Mouse (Mus musculus) neural tube, embryonic 15.5 days (tissue): Measurements from ENCODE around the gene Tubb2b. TPM values are rescaled to one million over a fixed set of nuclear protein-coding genes. Genes with fewer than 3 reads are reported as not detected.

Experiments used
- ATAC-seq: fragments of 200-750 bp; cut with Nextera tagmentation; 2 replicates; pipeline ENCODE4 v1.8.0; 2017; ENCODE audit warnings: mild to moderate bottlenecking, moderate TSS enrichment, moderate library complexity; ENCODE audit not compliant: low FRiP score
- H3K27ac ChIP-seq: fragments of 300-500 bp; sonication (generic); replicated peaks from 2 replicates; pipeline ENCODE4 v1.5.1; 2015; ENCODE audit warnings: mild to moderate bottlenecking, inconsistent platforms
- H3K27me3 ChIP-seq: fragments of 300-500 bp; sonication (generic); replicated peaks from 2 replicates; pipeline ENCODE4 v1.6.1; 2015; ENCODE audit warnings: inconsistent platforms
- H3K36me3 ChIP-seq: fragments of 300-500 bp; sonication (generic); 2 replicates; pipeline ENCODE4 v1.6.1; 2015; ENCODE audit warnings: inconsistent platforms
- H3K4me1 ChIP-seq: fragments of 300-500 bp; sonication (generic); 2 replicates; pipeline ENCODE4 v1.6.1; 2015; ENCODE audit warnings: inconsistent platforms
- H3K4me2 ChIP-seq: fragments of 300-500 bp; sonication (generic); 2 replicates; pipeline ENCODE4 v1.6.1; 2015; ENCODE audit warnings: inconsistent platforms, mild to moderate bottlenecking, moderate library complexity
- H3K4me3 ChIP-seq: fragments of 300-500 bp; sonication (generic); replicated peaks from 2 replicates; pipeline ENCODE4 v1.5.1; 2015; ENCODE audit warnings: mild to moderate bottlenecking, inconsistent platforms
- H3K9ac ChIP-seq: fragments of 300-500 bp; sonication (generic); replicated peaks from 2 replicates; pipeline ENCODE4 v1.6.1; 2015; ENCODE audit warnings: mild to moderate bottlenecking, inconsistent platforms
- H3K9me3 ChIP-seq: fragments of 300-500 bp; sonication (generic); replicated peaks from 2 replicates; pipeline ENCODE4 v1.6.1; 2016; ENCODE audit warnings: inconsistent platforms
- WGBS: fragments of 180-500 bp; shearing (Covaris S2); methylation state at CpG from one replicate; pipeline ENCODE4 v1.1.7; 2015; ENCODE audit warnings: mixed read lengths; 5-methylcytosine and 5-hydroxymethylcytosine counted together
- polyA plus RNA-seq: library from polyadenylated mRNA; unstranded; fragments of >200 nt; fragmentation: Nextera tagmentation; extraction: Ambion mirVana; gene quantifications from 2 replicates; pipeline ENCODE4 v1.2.1, GENCODE M21; 2015

Tubb2b gene
- polyA plus RNA-seq, 1 experiment from 2014 or later = 1,015 TPM

GRCm38 (mm10) chr13:34153254-34154011 is 23.2 kb upstream of the Tubb2b start:
- no peaks in the 10 kb centered on the region for H3K36me3 ChIP-seq
- H3K9me3 ChIP-seq = no peaks in the 10 kb centered on the region
- no peak overlapping the region for H3K9ac ChIP-seq
- 0 out of 2 replicates have a peak overlapping the region, but pooled peaks have one; percentile 47 for H3K4me2 ChIP-seq
- 67% methylated on average over 4 of the region's 5 CpGs for WGBS
- H3K27ac ChIP-seq = peak overlapping the region; percentile 78
- no peaks in the 10 kb centered on the region for H3K27me3 ChIP-seq
- no peak overlapping the region for H3K4me3 ChIP-seq
- ATAC-seq = no peak
- peaks cover 35% of the 10 kb centered on the region for H3K4me1 ChIP-seq

GRCm38 (mm10) chr13:34152695-34153094 is 22.4 kb upstream of the Tubb2b start:
- ATAC-seq = no peak
- Histone ChIP-seq H3K36me3 (no peaks in the 10 kb centered on the region), H3K27ac (no peak overlapping the region), H3K9ac (no peak overlapping the region), H3K4me2 (no peak overlapping the region), H3K4me3 (no peak overlapping the region), H3K4me1 (peaks cover 43% of the 10 kb centered on the region), H3K9me3 (no peaks in the 10 kb centered on the region), H3K27me3 (no peaks in the 10 kb centered on the region)
- WGBS = 67% methylated on average over 7 of the region's 7 CpGs

- ATAC-seq = no peak
Measured at GRCm38 (mm10) chr13:34151425-34151824, 21.2 kb upstream of the Tubb2b start.

GRCm38 (mm10) chr13:34150271-34151027 is 20.2 kb upstream of the Tubb2b start:
- Histone ChIP-seq H3K4me2 (peak overlapping the region; percentile 61), H3K27ac (peak overlapping the region; percentile 99), H3K4me3 (peak overlapping the region; percentile 44), H3K36me3 (no peaks in the 10 kb centered on the region), H3K27me3 (no peaks in the 10 kb centered on the region), H3K4me1 (peaks cover 46% of the 10 kb centered on the region), H3K9ac (peak overlapping the region; percentile 50), H3K9me3 (no peaks in the 10 kb centered on the region)
- peak; percentile 18; the same call in 1 of the 2 replicates for ATAC-seq
- 8% methylated on average over 19 of the region's 19 CpGs for WGBS

More at GRCm38 (mm10) chr13:34151425-34151824, 21.2 kb upstream of the Tubb2b start:
- no peaks in the 10 kb centered on the region for H3K27me3 ChIP-seq
- no peaks in the 10 kb centered on the region for H3K36me3 ChIP-seq
- H3K4me2 ChIP-seq = no peak overlapping the region
- peaks cover 46% of the 10 kb centered on the region for H3K4me1 ChIP-seq
- H3K9me3 ChIP-seq = no peaks in the 10 kb centered on the region
- no peak overlapping the region for H3K4me3 ChIP-seq
- H3K27ac ChIP-seq = 0 out of 2 replicates have a peak overlapping the region, but pooled peaks have one; percentile 99
- H3K9ac ChIP-seq = no peak overlapping the region
- 100% methylated on average over 1 of the region's 1 CpGs for WGBS

- Histone ChIP-seq H3K27ac (peak overlapping the region; percentile 99), H3K4me2 (peak overlapping the region; percentile 61), H3K36me3 (no peaks in the 10 kb centered on the region), H3K9ac (peak overlapping the region; percentile 50), H3K9me3 (no peaks in the 10 kb centered on the region), H3K27me3 (no peaks in the 10 kb centered on the region), H3K4me3 (peak overlapping the region; percentile 44), H3K4me1 (peaks cover 44% of the 10 kb centered on the region)
- ATAC-seq = peak; percentile 37
- WGBS = 43% methylated on average over 5 of the region's 5 CpGs
Measured at GRCm38 (mm10) chr13:34149463-34150176, 19.4 kb upstream of the Tubb2b start.

GRCm38 (mm10) chr13:34148767-34149392 is 18.6 kb upstream of the Tubb2b start:
- ATAC-seq = peak; percentile 92
- H3K4me3 ChIP-seq = peak overlapping the region; percentile 44
- WGBS = under 1% methylated on average over 23 of the region's 23 CpGs
- H3K9ac ChIP-seq = peak overlapping the region; percentile 50
- H3K27ac ChIP-seq = peak overlapping the region; percentile 99
- no peaks in the 10 kb centered on the region for H3K27me3 ChIP-seq
- H3K9me3 ChIP-seq = no peaks in the 10 kb centered on the region
- no peaks in the 10 kb centered on the region for H3K36me3 ChIP-seq
- peaks cover 37% of the 10 kb centered on the region for H3K4me1 ChIP-seq
- H3K4me2 ChIP-seq = peak overlapping the region; percentile 61

- H3K9ac ChIP-seq = peak overlapping the region; percentile 50
- H3K4me2 ChIP-seq = peak overlapping the region; percentile 61
- no peaks in the 10 kb centered on the region for H3K27me3 ChIP-seq
- peak overlapping the region; percentile 99 for H3K27ac ChIP-seq
- 27% methylated on average over 3 of the region's 3 CpGs for WGBS
- H3K9me3 ChIP-seq = no peaks in the 10 kb centered on the region
- peaks cover 31% of the 10 kb centered on the region for H3K4me1 ChIP-seq
- H3K4me3 ChIP-seq = peak overlapping the region; percentile 44
- no peaks in the 10 kb centered on the region for H3K36me3 ChIP-seq
- ATAC-seq = peak; percentile 13; the same call in 1 of the 2 replicates
Measured at GRCm38 (mm10) chr13:34148181-34148580, 17.9 kb upstream of the Tubb2b start.

- no peak overlapping the region for H3K4me3 ChIP-seq
- no peaks in the 10 kb centered on the region for H3K27me3 ChIP-seq
- no peak overlapping the region for H3K9ac ChIP-seq
- peaks cover 31% of the 10 kb centered on the region for H3K4me1 ChIP-seq
- peak overlapping the region; percentile 99 for H3K27ac ChIP-seq
- no peaks in the 10 kb centered on the region for H3K36me3 ChIP-seq
- no peak overlapping the region for H3K4me2 ChIP-seq
- WGBS = 50% methylated on average over 3 of the region's 3 CpGs
- no peak for ATAC-seq
- H3K9me3 ChIP-seq = no peaks in the 10 kb centered on the region
Measured at GRCm38 (mm10) chr13:34146916-34147315, 16.6 kb upstream of the Tubb2b start.

GRCm38 (mm10) chr13:34143389-34143788 is 13.1 kb upstream of the Tubb2b start:
- ATAC-seq = no peak
- WGBS = 17% methylated on average over 5 of the region's 5 CpGs

GRCm38 (mm10) chr13:34136605-34137004 is 6.3 kb upstream of the Tubb2b start:
- Histone ChIP-seq H3K9me3 (no peaks in the 10 kb centered on the region), H3K27ac (peak overlapping the region; percentile 70), H3K27me3 (no peaks in the 10 kb centered on the region), H3K4me2 (no peak overlapping the region), H3K36me3 (no peaks in the 10 kb centered on the region), H3K9ac (0 out of 2 replicates have a peak overlapping the region, but pooled peaks have one; percentile 10), H3K4me3 (no peak overlapping the region), H3K4me1 (peaks cover 50% of the 10 kb centered on the region)
- 22% methylated on average over 7 of the region's 7 CpGs for WGBS
- ATAC-seq = no peak

More at GRCm38 (mm10) chr13:34143389-34143788, 13.1 kb upstream of the Tubb2b start:
- H3K9ac ChIP-seq = no peak overlapping the region
- H3K4me1 ChIP-seq = peaks cover 13% of the 10 kb centered on the region
- 0 out of 2 replicates have a peak overlapping the region, but pooled peaks have one; percentile 9 for H3K27ac ChIP-seq
- no peaks in the 10 kb centered on the region for H3K9me3 ChIP-seq
- H3K27me3 ChIP-seq = no peaks in the 10 kb centered on the region
- no peak overlapping the region for H3K4me3 ChIP-seq
- H3K4me2 ChIP-seq = no peak overlapping the region
- no peaks in the 10 kb centered on the region for H3K36me3 ChIP-seq

- Histone ChIP-seq H3K27me3 (no peaks in the 10 kb centered on the region), H3K9me3 (no peaks in the 10 kb centered on the region), H3K27ac (peak overlapping the region; percentile 97), H3K4me3 (peak overlapping the region; percentile 92), H3K9ac (peak overlapping the region; percentile 68), H3K4me2 (peak overlapping the region; percentile 76), H3K4me1 (peaks cover 55% of the 10 kb centered on the region), H3K36me3 (no peaks in the 10 kb centered on the region)
- ATAC-seq = no peak
- 20% methylated on average over 7 of the region's 7 CpGs for WGBS
Measured at GRCm38 (mm10) chr13:34134276-34134675, 4.0 kb upstream of the Tubb2b start.
